Mouse (Mus musculus): ENCODE results near the gene Emc10. TPM values are rescaled to one million over a fixed set of nuclear protein-coding genes. Genes with fewer than 3 reads are reported as not detected.

The Emc10 gene
- polyA plus RNA-seq, 1 experiment from 2014 or later = 133 TPM

- 79% methylated on average over 16 of the region's 16 CpGs for WGBS
- Histone ChIP-seq H3K36me3 (ENCODE audit: insufficient read depth) (no peaks in the 10 kb centered on the region), H3K27ac (ENCODE audit: low read depth) (no peak overlapping the region), H3K27me3 (ENCODE audit: insufficient read depth, low read length) (peaks cover 27% of the 10 kb centered on the region), H3K9ac (no peak overlapping the region), H3K4me3 (ENCODE audit: low read depth, low read length) (no peak overlapping the region), H3K9me3 (ENCODE audit: low read depth, low read length) (no peaks in the 10 kb centered on the region), H3K4me1 (ENCODE audit: insufficient read depth) (peaks cover 13% of the 10 kb centered on the region; the same call in 1 of the 2 replicates), H3K4me2 (peak overlapping the region; percentile 44)
- TF ChIP-seq CTCF (IDR thresholded peaks at IDR 0.05; ENCODE audit: low read depth) = no peak
- ATAC-seq (ENCODE audit: insufficient read depth) = no peak
- DNase-seq = no peak
Observed at GRCm38 (mm10) chr7:44466888-44467311, 29.4 kb downstream of the Emc10 start.

GRCm38 (mm10) chr7:44466006-44466887, 30.1 kb downstream of the Emc10 start:
- Histone ChIP-seq H3K27me3 (ENCODE audit: insufficient read depth, low read length) (peaks cover 34% of the 10 kb centered on the region), H3K36me3 (ENCODE audit: insufficient read depth) (no peaks in the 10 kb centered on the region), H3K4me3 (ENCODE audit: low read depth, low read length) (no peak overlapping the region), H3K9me3 (ENCODE audit: low read depth, low read length) (no peaks in the 10 kb centered on the region), H3K4me1 (ENCODE audit: insufficient read depth) (peaks cover 10% of the 10 kb centered on the region; the same call in 1 of the 2 replicates), H3K4me2 (no peak overlapping the region), H3K27ac (ENCODE audit: low read depth) (no peak overlapping the region), H3K9ac (no peak overlapping the region)
- WGBS = 76% methylated on average over 10 of the region's 10 CpGs
- no peak for TF ChIP-seq CTCF (IDR thresholded peaks at IDR 0.05; ENCODE audit: low read depth)
- DNase-seq = no peak
- no peak for ATAC-seq (ENCODE audit: insufficient read depth)

GRCm38 (mm10) chr7:44465111-44465510, 31.2 kb downstream of the Emc10 start, which contains the start of gene Aspdh:
Gene Aspdh (plus strand): TSS chr7:44465391.
- H3K4me1 ChIP-seq (ENCODE audit: insufficient read depth) = peaks cover 10% of the 10 kb centered on the region; the same call in 1 of the 2 replicates
- no peak for TF ChIP-seq CTCF (IDR thresholded peaks at IDR 0.05; ENCODE audit: low read depth)
- DNase-seq (no peak), ATAC-seq (ENCODE audit: insufficient read depth) (no peak)
- H3K36me3 ChIP-seq (ENCODE audit: insufficient read depth) = no peaks in the 10 kb centered on the region
- no peaks in the 10 kb centered on the region for H3K9me3 ChIP-seq (ENCODE audit: low read depth, low read length)
- H3K9ac ChIP-seq = no peak within 1 kb of the TSS
- WGBS = 79% methylated on average over 2 of the region's 2 CpGs
- H3K27ac ChIP-seq (ENCODE audit: low read depth) = no peak within 1 kb of the TSS
- H3K27me3 ChIP-seq (ENCODE audit: insufficient read depth, low read length) = peaks cover 45% of the 10 kb centered on the region
- no peak within 1 kb of the TSS for H3K4me2 ChIP-seq
- no peak within 1 kb of the TSS for H3K4me3 ChIP-seq (ENCODE audit: low read depth, low read length)

GRCm38 (mm10) chr7:44464511-44464910, 31.8 kb downstream of the Emc10 start:
- no peak overlapping the region for H3K4me2 ChIP-seq
- no peaks in the 10 kb centered on the region for H3K36me3 ChIP-seq (ENCODE audit: insufficient read depth)
- no peak overlapping the region for H3K27ac ChIP-seq (ENCODE audit: low read depth)
- no peak overlapping the region for H3K9ac ChIP-seq
- no peak for ATAC-seq (ENCODE audit: insufficient read depth)
- TF ChIP-seq CTCF (IDR thresholded peaks at IDR 0.05; ENCODE audit: low read depth) = no peak
- 24% methylated on average over 4 of the region's 4 CpGs for WGBS
- no peak overlapping the region for H3K4me3 ChIP-seq (ENCODE audit: low read depth, low read length)
- no peak for DNase-seq
- no peaks in the 10 kb centered on the region for H3K9me3 ChIP-seq (ENCODE audit: low read depth, low read length)
- peaks cover 9% of the 10 kb centered on the region; the same call in 1 of the 2 replicates for H3K4me1 ChIP-seq (ENCODE audit: insufficient read depth)
- H3K27me3 ChIP-seq (ENCODE audit: insufficient read depth, low read length) = peaks cover 50% of the 10 kb centered on the region

GRCm38 (mm10) chr7:44463556-44464225, 32.6 kb downstream of the Emc10 start:
- Histone ChIP-seq H3K27me3 (ENCODE audit: insufficient read depth, low read length) (peaks cover 53% of the 10 kb centered on the region), H3K36me3 (ENCODE audit: insufficient read depth) (no peaks in the 10 kb centered on the region), H3K4me2 (no peak overlapping the region), H3K4me1 (ENCODE audit: insufficient read depth) (0 out of 2 replicates have a peak, but pooled peaks cover 1% of the 10 kb centered on the region), H3K9ac (no peak overlapping the region), H3K4me3 (ENCODE audit: low read depth, low read length) (no peak overlapping the region), H3K27ac (ENCODE audit: low read depth) (no peak overlapping the region), H3K9me3 (ENCODE audit: low read depth, low read length) (no peaks in the 10 kb centered on the region)
- DNase-seq = no peak
- no peak for ATAC-seq (ENCODE audit: insufficient read depth)
- 83% methylated on average over 10 of the region's 10 CpGs for WGBS
- no peak for TF ChIP-seq CTCF (IDR thresholded peaks at IDR 0.05; ENCODE audit: low read depth)

GRCm38 (mm10) chr7:44463056-44463425, 33.3 kb downstream of the Emc10 start:
- H3K4me1 ChIP-seq (ENCODE audit: insufficient read depth) = no peaks in the 10 kb centered on the region
- H3K9me3 ChIP-seq (ENCODE audit: low read depth, low read length) = no peaks in the 10 kb centered on the region
- H3K27ac ChIP-seq (ENCODE audit: low read depth) = no peak overlapping the region
- no peaks in the 10 kb centered on the region for H3K36me3 ChIP-seq (ENCODE audit: insufficient read depth)
- no peak overlapping the region for H3K4me3 ChIP-seq (ENCODE audit: low read depth, low read length)
- H3K9ac ChIP-seq = no peak overlapping the region
- no peak for TF ChIP-seq CTCF (IDR thresholded peaks at IDR 0.05; ENCODE audit: low read depth)
- peaks cover 53% of the 10 kb centered on the region for H3K27me3 ChIP-seq (ENCODE audit: insufficient read depth, low read length)
- no peak for ATAC-seq (ENCODE audit: insufficient read depth)
- no peak for DNase-seq
- no peak overlapping the region; the same call in 1 of the 2 replicates for H3K4me2 ChIP-seq
- 32% methylated on average over 8 of the region's 8 CpGs for WGBS
